Mouse (Mus musculus): ENCODE measurements at regions not wholly inside any gene's neighbourhood (a gene's known extent, or its start where the extent isn't known, plus 50 kb on each side); places are given as distances from the start of the nearest gene placed in this dataset.

DNA sequence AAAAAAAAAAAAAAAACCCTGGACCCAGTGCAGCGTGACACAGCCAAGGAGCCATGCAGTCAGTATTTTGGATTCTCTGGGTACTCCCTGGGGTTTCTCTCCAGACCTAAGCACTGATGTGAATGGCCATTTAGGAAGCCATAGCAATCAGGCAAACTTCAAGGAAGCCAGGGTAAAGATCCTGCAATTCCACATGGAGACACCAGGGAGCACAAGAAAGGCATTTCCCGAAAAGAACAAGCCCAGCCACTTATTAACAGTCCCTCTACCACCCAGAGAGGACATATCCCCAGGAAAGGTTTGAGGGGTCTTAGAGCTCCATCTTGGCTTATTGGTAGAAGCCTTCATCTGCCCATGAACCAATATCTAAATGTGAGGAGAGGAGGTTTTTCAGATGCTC, 68.3 kb upstream of the Cdh5 start:
- Histone ChIP-seq H3K27ac (no peak overlapping the region), H3K27me3 (ENCODE audit: insufficient read depth, poor library complexity, severe bottlenecking) (peaks cover 3% of the 10 kb centered on the region), H3K36me3 (no peaks in the 10 kb centered on the region), H3K4me3 (no peak overlapping the region), H3K4me1 (replicated peaks) (peaks cover 6% of the 10 kb centered on the region), H3K9me3 (peaks cover 14% of the 10 kb centered on the region; the same call in 1 of the 2 replicates)
- 61% methylated on average over 2 of the region's 2 CpGs for WGBS
- no peak for DNase-seq (ENCODE audit: low spot score)

DNA sequence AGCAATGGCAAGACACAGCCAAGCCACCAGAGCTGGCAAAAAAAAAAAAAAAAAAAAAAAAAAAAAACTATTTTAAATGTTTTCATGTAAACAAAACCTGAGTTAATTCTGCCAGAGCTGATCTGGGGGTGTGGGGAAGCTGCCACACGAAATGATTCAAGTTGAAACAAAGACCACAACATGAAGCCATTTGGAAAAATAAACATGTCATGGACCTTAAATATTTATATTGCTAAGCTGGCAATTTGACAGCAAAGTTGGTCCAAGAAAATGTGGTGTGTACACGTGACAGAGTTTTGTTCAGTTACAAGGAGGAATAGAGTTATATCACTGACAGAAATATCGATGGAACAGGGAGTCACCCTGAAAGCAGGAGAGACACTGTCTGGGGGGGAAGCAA, 67.1 kb upstream of the Cdh5 start:
- H3K27me3 ChIP-seq (ENCODE audit: insufficient read depth, poor library complexity, severe bottlenecking), result no peaks in the 10 kb centered on the region
- H3K27ac ChIP-seq, result no peak overlapping the region
- 80% methylated on average over 3 of the region's 3 CpGs for WGBS
- peaks cover 14% of the 10 kb centered on the region; the same call in 1 of the 2 replicates for H3K9me3 ChIP-seq
- DNase-seq (ENCODE audit: low spot score), result no peak
- H3K36me3 ChIP-seq, result no peaks in the 10 kb centered on the region
- H3K4me1 ChIP-seq (replicated peaks), result peaks cover 5% of the 10 kb centered on the region
- no peak overlapping the region for H3K4me3 ChIP-seq

DNA sequence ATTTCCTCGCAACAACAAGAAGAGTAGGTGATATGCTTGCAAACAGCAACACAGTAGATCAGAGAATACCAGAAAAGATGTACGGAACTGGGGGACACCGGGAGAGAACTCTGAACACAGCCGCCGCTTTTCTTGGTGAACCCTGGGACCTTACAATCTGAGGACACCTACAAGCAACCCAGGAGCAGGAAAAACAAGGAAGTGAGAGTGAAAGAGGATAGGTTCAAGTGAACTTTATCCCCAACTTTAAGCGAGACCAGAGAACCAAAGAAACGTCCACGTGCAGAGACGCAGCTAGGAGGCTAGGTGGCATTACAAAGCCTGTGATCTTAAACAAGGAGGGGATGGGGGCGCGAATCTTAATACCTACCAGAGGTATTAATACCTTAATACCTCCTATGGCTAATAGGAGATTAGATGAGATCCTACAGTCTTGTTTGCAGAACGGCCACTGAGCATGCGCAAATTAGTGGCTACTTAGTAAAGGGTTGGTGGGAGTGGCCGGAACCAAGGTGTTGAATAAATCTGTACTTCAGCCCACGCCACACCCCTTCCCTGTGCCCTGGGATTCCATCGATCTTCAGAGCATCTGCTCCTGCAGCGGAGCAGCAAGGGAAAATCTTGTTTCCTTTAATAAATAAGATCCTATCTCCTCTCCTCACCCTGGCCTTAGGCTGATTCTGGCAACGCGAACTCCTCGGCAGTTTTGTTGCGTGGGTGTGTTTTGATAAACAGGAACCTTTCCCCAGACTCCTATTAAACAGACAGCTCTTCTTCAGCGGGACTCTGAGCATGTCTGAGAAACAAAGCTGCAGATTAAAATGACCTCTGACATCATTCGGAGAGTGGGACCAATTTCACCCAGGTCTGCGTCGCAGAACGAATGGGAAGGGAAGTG, 64.6 kb upstream of the Cdh5 start:
- DNase-seq (ENCODE audit: low spot score), result no peak
- WGBS, result 84% methylated on average over 26 of the region's 26 CpGs

DNA sequence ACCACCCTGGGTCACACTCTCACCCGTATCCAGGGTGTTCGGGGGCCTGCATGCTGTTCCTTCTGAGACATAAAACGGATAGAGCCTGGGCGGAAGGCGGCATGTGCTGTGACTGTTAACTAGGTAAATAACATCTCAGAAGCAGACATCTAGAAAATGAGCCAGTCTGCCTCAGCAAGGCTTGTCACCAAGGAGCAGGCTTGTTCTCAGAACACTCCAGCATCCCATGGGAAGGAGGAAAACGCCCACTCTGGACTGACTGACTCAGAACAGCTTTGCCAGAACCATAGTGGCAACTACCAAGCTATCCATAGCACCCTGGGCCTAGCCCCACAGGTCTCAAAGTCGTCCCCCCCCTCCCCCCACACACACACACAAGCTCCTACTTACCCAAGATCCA, 63.8 kb upstream of the Cdh5 start:
- Histone ChIP-seq H3K27me3 (ENCODE audit: insufficient read depth, poor library complexity, severe bottlenecking) (no peaks in the 10 kb centered on the region), H3K4me3 (no peak overlapping the region), H3K4me1 (replicated peaks) (peaks cover 16% of the 10 kb centered on the region), H3K9me3 (no peaks in the 10 kb centered on the region), H3K27ac (0 out of 2 replicates have a peak overlapping the region, but pooled peaks have one; percentile 12), H3K36me3 (no peaks in the 10 kb centered on the region)
- 86% methylated on average over 7 of the region's 7 CpGs for WGBS
- DNase-seq (ENCODE audit: low spot score), result no peak

More for the DNA sequence above, 64.6 kb upstream of the Cdh5 start:
- Histone ChIP-seq H3K27ac (no peak overlapping the region), H3K27me3 (ENCODE audit: insufficient read depth, poor library complexity, severe bottlenecking) (no peaks in the 10 kb centered on the region), H3K4me1 (replicated peaks) (peaks cover 9% of the 10 kb centered on the region), H3K9me3 (peaks cover 4% of the 10 kb centered on the region; the same call in 1 of the 2 replicates), H3K36me3 (no peaks in the 10 kb centered on the region), H3K4me3 (no peak overlapping the region)

DNA sequence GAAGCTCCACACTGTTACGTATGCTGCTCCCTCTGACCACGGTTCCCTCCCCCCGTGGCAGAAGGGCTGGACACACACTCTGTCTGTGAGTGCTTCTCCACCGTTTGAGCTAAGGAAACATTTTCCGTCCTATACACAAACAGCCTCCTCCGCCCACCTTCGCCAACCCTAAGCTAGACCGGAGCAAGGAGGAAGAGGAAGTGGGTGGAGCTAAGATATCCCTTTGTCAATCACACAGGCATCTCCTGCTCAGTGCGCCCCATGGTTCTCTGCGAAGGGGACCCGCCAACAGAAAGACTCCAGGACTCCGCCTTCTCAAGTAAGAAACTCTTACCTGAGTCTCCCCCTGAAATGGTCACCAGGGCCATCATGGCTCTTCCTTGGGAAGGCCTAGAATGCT, 61.9 kb upstream of the Cdh5 start:
- no peak overlapping the region for H3K4me3 ChIP-seq

DNA sequence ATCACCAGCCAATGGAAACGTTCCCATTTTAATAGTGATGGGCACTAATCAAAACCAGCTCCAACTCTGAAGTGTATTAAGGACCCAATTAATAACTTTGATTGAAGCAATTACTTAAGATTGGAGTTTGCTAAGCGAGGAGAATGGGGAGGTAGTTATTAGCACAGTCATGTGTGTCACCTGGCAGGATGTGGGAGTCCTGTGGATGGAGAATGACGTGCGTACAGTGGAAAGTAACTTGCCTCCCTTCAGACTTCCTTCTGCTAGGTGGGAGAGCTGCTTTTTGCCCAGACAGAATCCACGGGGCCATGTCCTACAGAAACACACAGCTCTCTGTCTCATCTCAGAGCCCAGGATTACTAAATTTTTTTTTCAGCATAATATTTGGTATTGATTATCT, 59.9 kb upstream of the Cdh5 start:
- no peak overlapping the region for H3K4me3 ChIP-seq
- 84% methylated on average over 5 of the region's 5 CpGs for WGBS

More for the DNA sequence above, 61.9 kb upstream of the Cdh5 start:
- no peak for DNase-seq (ENCODE audit: low spot score)
- 85% methylated on average over 12 of the region's 12 CpGs for WGBS
- H3K27ac ChIP-seq, result no peak overlapping the region
- peaks cover 27% of the 10 kb centered on the region for H3K4me1 ChIP-seq (replicated peaks)
- no peaks in the 10 kb centered on the region for H3K9me3 ChIP-seq
- H3K27me3 ChIP-seq (ENCODE audit: insufficient read depth, poor library complexity, severe bottlenecking), result no peaks in the 10 kb centered on the region
- no peaks in the 10 kb centered on the region for H3K36me3 ChIP-seq

DNA sequence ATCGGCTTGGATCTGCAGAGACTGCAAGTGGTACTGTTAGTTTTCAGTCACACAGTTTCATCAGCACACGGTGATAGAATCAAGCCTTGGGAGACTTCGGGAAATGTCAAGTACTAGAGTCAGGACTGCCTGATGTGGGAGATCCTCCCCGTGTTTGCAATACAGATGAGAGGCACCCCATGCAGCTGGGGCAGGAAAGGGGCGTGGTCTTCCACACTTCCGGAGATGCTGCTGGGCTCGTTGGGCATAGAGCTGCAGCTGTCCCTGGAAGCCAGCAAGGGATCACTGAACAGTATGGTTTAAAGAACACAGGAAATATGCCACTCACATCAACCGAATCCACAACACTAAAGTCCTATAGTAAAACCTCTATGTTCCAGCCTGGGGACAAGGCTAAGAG, 59.0 kb upstream of the Cdh5 start:
- Histone ChIP-seq H3K27me3 (ENCODE audit: insufficient read depth, poor library complexity, severe bottlenecking) (no peaks in the 10 kb centered on the region), H3K27ac (no peak overlapping the region), H3K4me1 (replicated peaks) (peaks cover 27% of the 10 kb centered on the region), H3K36me3 (no peaks in the 10 kb centered on the region), H3K9me3 (no peaks in the 10 kb centered on the region), H3K4me3 (no peak overlapping the region)
- peak; percentile 27 for DNase-seq (ENCODE audit: low spot score)
- WGBS, result 38% methylated on average over 8 of the region's 8 CpGs

More for the DNA sequence above, 59.9 kb upstream of the Cdh5 start:
- Histone ChIP-seq H3K4me1 (replicated peaks) (peaks cover 27% of the 10 kb centered on the region), H3K36me3 (no peaks in the 10 kb centered on the region), H3K9me3 (no peaks in the 10 kb centered on the region), H3K27ac (no peak overlapping the region), H3K27me3 (ENCODE audit: insufficient read depth, poor library complexity, severe bottlenecking) (no peaks in the 10 kb centered on the region)
- no peak for DNase-seq (ENCODE audit: low spot score)

DNA sequence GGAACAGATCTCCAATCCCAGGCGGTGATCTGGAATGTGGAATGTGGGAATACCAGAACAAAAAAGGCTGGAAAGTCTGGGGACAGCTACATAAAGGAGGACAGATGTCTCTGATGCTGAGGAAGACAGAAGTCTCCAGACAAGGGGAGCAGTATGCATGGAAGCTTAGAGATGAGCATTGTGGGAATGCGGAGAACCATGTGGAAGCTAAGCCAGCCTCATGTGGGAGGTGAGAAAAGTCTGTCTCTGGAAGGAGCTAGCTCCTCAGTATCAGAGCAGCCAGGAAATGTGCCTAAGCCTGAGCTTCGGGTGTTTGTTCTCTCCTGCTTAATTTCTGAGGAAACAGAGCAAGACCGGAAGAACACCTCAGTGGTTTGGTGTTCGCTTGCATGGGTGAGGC, 53.4 kb upstream of the Cdh5 start:
- peaks cover 6% of the 10 kb centered on the region; the same call in 1 of the 2 replicates for H3K4me1 ChIP-seq (replicated peaks)
- no peaks in the 10 kb centered on the region for H3K27me3 ChIP-seq (ENCODE audit: insufficient read depth, poor library complexity, severe bottlenecking)
- no peak for DNase-seq (ENCODE audit: low spot score)
- H3K9me3 ChIP-seq, result no peaks in the 10 kb centered on the region
- no peak overlapping the region for H3K27ac ChIP-seq
- no peaks in the 10 kb centered on the region for H3K36me3 ChIP-seq
- 85% methylated on average over 5 of the region's 5 CpGs for WGBS
- H3K4me3 ChIP-seq, result no peak overlapping the region

DNA sequence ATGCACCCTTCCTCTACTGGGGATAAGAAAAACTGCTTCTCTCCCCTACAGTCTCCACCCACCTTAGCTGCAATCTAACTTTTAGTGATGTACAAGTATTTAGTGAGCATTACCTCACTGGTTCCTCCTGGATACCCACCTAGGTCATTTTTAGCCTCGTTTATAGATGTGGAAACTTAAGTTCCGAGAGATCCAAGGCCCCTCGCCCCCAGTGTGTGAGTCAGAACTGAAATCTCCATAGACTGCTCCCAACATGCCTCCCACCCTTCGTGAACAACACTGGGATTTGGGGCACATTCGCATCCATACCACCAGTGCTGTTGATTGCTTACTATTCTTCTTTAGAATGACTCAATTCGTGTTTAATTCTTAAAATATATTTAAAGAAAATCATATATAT, 52.2 kb upstream of the Cdh5 start:
- Histone ChIP-seq H3K4me3 (no peak overlapping the region), H3K36me3 (no peaks in the 10 kb centered on the region), H3K27me3 (ENCODE audit: insufficient read depth, poor library complexity, severe bottlenecking) (no peaks in the 10 kb centered on the region), H3K27ac (no peak overlapping the region), H3K4me1 (replicated peaks) (no peaks in the 10 kb centered on the region; the same call in 1 of the 2 replicates), H3K9me3 (no peaks in the 10 kb centered on the region)
- 86% methylated on average over 6 of the region's 6 CpGs for WGBS
- DNase-seq (ENCODE audit: low spot score), result no peak

DNA sequence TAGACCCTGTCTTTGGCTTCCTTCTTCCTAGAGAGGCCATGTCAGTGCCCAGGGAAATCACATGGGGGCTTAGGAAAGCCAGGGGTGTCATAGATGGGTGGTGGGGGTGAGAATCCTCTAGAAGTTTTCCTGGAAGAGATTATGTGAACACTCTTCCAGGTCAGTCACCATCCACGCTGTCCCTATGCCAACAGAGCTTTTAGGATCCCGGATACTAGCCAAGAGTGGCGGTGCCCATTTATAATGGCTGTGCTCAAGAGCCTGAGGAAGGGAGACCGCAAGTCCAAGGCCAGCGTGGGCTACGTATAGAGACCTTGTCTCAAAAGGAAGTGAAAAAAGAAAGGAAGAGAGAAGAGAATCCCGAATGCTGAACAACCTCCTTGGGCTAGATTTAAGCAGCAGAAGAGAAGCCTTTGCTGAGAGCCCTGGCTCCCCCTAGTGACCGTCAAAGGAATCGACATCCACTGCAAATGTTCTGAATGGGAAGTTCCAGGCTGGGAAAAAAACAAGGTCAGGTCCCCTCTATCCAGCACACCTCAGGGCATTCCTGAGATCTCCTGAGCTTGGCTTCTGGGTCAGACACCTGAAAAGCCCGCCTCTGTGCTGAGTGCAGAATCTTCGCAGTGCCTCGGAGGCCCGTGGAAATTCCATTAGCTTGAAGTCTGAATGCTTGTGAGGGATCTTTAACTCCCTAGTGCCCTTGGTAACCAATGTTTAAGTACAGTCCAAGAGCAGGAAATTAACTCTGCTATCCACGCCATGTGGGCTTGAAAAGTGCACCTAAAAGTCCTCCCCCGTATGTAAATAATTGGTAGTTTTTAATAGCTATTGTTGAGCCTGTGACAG, 50.5 kb upstream of the Cdh5 start:
- WGBS, result 34% methylated on average over 15 of the region's 15 CpGs
- Histone ChIP-seq H3K9me3 (no peaks in the 10 kb centered on the region), H3K27me3 (ENCODE audit: insufficient read depth, poor library complexity, severe bottlenecking) (no peaks in the 10 kb centered on the region), H3K27ac (no peak overlapping the region), H3K4me3 (no peak overlapping the region), H3K36me3 (no peaks in the 10 kb centered on the region), H3K4me1 (replicated peaks) (no peaks in the 10 kb centered on the region; the same call in 1 of the 2 replicates)
- DNase-seq (ENCODE audit: low spot score), result peak; percentile 68

DNA sequence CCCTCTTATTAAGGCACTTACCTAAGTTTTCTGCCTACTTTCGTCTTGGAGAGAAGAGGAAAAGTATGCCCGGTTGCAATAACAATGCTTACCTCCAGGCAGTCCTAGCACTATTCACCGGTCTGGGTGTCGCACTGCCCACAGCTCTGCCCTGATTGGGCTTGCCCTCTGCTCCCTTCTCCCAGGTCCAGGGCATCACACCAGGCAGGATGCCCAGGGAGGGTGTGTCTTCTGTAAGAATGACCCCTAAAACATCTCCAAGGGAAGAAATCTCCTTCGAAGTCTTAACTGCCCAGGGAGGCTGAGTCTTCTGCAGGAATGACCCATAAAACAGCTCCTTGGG, 49.9 kb upstream of the Cdh5 start:
- H3K36me3 ChIP-seq, result no peaks in the 10 kb centered on the region
- WGBS, result 55% methylated on average over 5 of the region's 5 CpGs
- H3K9me3 ChIP-seq, result no peaks in the 10 kb centered on the region
- H3K27me3 ChIP-seq (ENCODE audit: insufficient read depth, poor library complexity, severe bottlenecking), result no peaks in the 10 kb centered on the region
- H3K4me3 ChIP-seq, result no peak overlapping the region
- H3K27ac ChIP-seq, result no peak overlapping the region
- no peak for DNase-seq (ENCODE audit: low spot score)
- no peaks in the 10 kb centered on the region; the same call in 1 of the 2 replicates for H3K4me1 ChIP-seq (replicated peaks)
